Mouse (Mus musculus): Measurements from ENCODE around the gene Sept7. TPM values are rescaled to one million over a fixed set of nuclear protein-coding genes. Genes with fewer than 3 reads are reported as not detected.

Gene Sept7
- polyA plus RNA-seq, 1 experiment: 10.9 TPM

- Histone ChIP-seq H3K4me3 (ENCODE audit: insufficient read depth, low read depth, low read length) (no peak overlapping the region), H3K27ac (ENCODE audit: insufficient read depth, low read depth, low read length) (no peak overlapping the region), H3K4me1 (ENCODE audit: control insufficient read depth, insufficient read depth, low read length) (no peaks in the 10 kb centered on the region), H3K36me3 (ENCODE audit: control insufficient read depth, insufficient read depth, low read length) (no peaks in the 10 kb centered on the region), H3K27me3 (replicated peaks; ENCODE audit: control insufficient read depth, insufficient read depth, low read length) (no peaks in the 10 kb centered on the region)
- 82% methylated on average over 4 of the region's 4 CpGs for WGBS
- no peak for TF ChIP-seq CTCF (conservative IDR thresholded peaks at IDR 0.05; ENCODE audit: insufficient read depth, insufficient read length, low read depth, low read length)
- TF ChIP-seq POLR2A (IDR thresholded peaks at IDR 0.05; ENCODE audit: low read depth, low read length): no peak
- no peak for DNase-seq
Observed at GRCm38 (mm10) chr9:25327727-25328370, 75.6 kb downstream of the Sept7 start.

- H3K4me1 ChIP-seq (ENCODE audit: control insufficient read depth, insufficient read depth, low read length): no peaks in the 10 kb centered on the region
- H3K27ac ChIP-seq (ENCODE audit: insufficient read depth, low read depth, low read length): no peak overlapping the region
- TF ChIP-seq CTCF (conservative IDR thresholded peaks at IDR 0.05; ENCODE audit: insufficient read depth, insufficient read length, low read depth, low read length) (no peak), POLR2A (IDR thresholded peaks at IDR 0.05; ENCODE audit: low read depth, low read length) (no peak)
- DNase-seq: peak; percentile 41
- H3K4me3 ChIP-seq (ENCODE audit: insufficient read depth, low read depth, low read length): no peak overlapping the region
- H3K27me3 ChIP-seq (replicated peaks; ENCODE audit: control insufficient read depth, insufficient read depth, low read length): no peaks in the 10 kb centered on the region
- 69% methylated on average over 11 of the region's 11 CpGs for WGBS
- no peaks in the 10 kb centered on the region for H3K36me3 ChIP-seq (ENCODE audit: control insufficient read depth, insufficient read depth, low read length)
Observed at GRCm38 (mm10) chr9:25328946-25329723, 76.9 kb downstream of the Sept7 start.

DNA sequence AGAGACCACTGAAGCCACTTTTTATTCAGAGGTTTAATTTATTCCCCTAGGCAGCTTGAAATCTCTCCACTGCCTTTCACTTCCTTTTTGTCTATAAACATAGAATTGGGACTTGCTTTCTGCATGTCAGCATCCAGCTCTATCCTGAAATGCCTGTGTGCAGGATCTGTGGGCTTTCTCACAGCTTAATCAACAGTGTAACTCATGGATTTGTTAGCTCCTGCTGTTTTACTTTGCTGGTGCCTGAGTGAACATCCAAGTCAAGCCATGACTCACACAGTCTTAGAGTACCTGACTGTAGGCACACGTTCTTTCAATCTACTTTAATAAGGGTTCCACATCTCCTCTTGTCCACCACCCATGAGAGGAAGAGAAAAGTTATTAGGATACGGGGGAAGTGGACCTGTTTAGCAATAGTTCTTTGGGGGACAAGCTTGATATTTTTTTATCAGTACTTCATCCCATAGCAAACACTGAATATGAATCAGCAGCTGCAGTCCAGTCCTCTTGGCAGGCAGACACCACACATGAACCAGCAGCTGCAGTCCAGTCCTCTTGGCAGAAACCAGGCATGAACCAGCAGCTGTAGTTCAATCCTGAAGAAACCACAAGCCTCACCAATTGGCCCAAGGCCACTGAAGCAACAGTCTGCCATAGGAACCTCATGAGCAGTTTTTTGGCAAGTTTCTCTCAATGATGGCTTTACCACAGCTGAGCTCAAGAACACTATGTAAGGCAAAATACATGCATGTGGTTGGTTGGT, 85.4 kb downstream of the Sept7 start:
- Histone ChIP-seq H3K36me3 (ENCODE audit: control insufficient read depth, insufficient read depth, low read length) (no peaks in the 10 kb centered on the region), H3K4me1 (ENCODE audit: control insufficient read depth, insufficient read depth, low read length) (no peaks in the 10 kb centered on the region), H3K27ac (ENCODE audit: insufficient read depth, low read depth, low read length) (no peak overlapping the region), H3K27me3 (replicated peaks; ENCODE audit: control insufficient read depth, insufficient read depth, low read length) (no peaks in the 10 kb centered on the region), H3K4me3 (ENCODE audit: insufficient read depth, low read depth, low read length) (no peak overlapping the region)
- TF ChIP-seq CTCF (conservative IDR thresholded peaks at IDR 0.05; ENCODE audit: insufficient read depth, insufficient read length, low read depth, low read length) (no peak), POLR2A (IDR thresholded peaks at IDR 0.05; ENCODE audit: low read depth, low read length) (no peak)
- WGBS: 86% methylated on average over 2 of the region's 2 CpGs
- no peak for DNase-seq

- no peak for DNase-seq
- no peak overlapping the region for H3K27ac ChIP-seq (ENCODE audit: insufficient read depth, low read depth, low read length)
- no peak for TF ChIP-seq CTCF (conservative IDR thresholded peaks at IDR 0.05; ENCODE audit: insufficient read depth, insufficient read length, low read depth, low read length)
- no peak for TF ChIP-seq POLR2A (IDR thresholded peaks at IDR 0.05; ENCODE audit: low read depth, low read length)
- H3K36me3 ChIP-seq (ENCODE audit: control insufficient read depth, insufficient read depth, low read length): no peaks in the 10 kb centered on the region
- no peak overlapping the region for H3K4me3 ChIP-seq (ENCODE audit: insufficient read depth, low read depth, low read length)
- WGBS: 75% methylated on average over 1 of the region's 1 CpGs
- no peaks in the 10 kb centered on the region for H3K27me3 ChIP-seq (replicated peaks; ENCODE audit: control insufficient read depth, insufficient read depth, low read length)
- no peaks in the 10 kb centered on the region for H3K4me1 ChIP-seq (ENCODE audit: control insufficient read depth, insufficient read depth, low read length)
Observed at GRCm38 (mm10) chr9:25340412-25340811, 88.2 kb downstream of the Sept7 start.

GRCm38 (mm10) chr9:25353775-25354174, 101.5 kb downstream of the Sept7 start:
- Histone ChIP-seq H3K4me1 (ENCODE audit: control insufficient read depth, insufficient read depth, low read length) (no peaks in the 10 kb centered on the region), H3K4me3 (ENCODE audit: insufficient read depth, low read depth, low read length) (no peak overlapping the region), H3K27me3 (replicated peaks; ENCODE audit: control insufficient read depth, insufficient read depth, low read length) (no peaks in the 10 kb centered on the region), H3K36me3 (ENCODE audit: control insufficient read depth, insufficient read depth, low read length) (no peaks in the 10 kb centered on the region), H3K27ac (ENCODE audit: insufficient read depth, low read depth, low read length) (no peak overlapping the region)
- no peak for TF ChIP-seq CTCF (conservative IDR thresholded peaks at IDR 0.05; ENCODE audit: insufficient read depth, insufficient read length, low read depth, low read length)
- TF ChIP-seq POLR2A (IDR thresholded peaks at IDR 0.05; ENCODE audit: low read depth, low read length): no peak
- no peak for DNase-seq
- WGBS: 74% methylated on average over 1 of the region's 1 CpGs

DNA sequence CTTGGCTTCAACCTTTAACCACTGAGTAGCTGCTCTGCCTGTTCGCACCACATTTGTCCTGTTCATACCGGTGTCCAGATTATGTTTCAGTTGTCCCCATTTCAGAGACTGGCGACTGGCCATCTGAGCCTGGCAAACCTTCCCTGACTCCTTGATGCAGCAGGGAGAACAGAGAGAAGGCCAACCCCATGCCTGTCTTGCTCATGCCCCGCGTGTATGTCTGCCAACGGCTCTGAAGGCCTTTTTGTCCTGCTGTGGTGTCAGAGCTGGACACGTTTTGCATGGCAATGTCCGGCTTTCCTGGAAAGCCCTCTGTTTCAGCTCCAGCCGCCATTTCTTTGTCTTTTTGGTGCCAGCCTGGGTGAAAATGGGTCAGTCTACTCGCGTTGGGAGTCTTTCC, 103.6 kb downstream of the Sept7 start:
- Histone ChIP-seq H3K36me3 (ENCODE audit: control insufficient read depth, insufficient read depth, low read length) (no peaks in the 10 kb centered on the region), H3K27ac (ENCODE audit: insufficient read depth, low read depth, low read length) (no peak overlapping the region), H3K27me3 (replicated peaks; ENCODE audit: control insufficient read depth, insufficient read depth, low read length) (no peaks in the 10 kb centered on the region), H3K4me1 (ENCODE audit: control insufficient read depth, insufficient read depth, low read length) (no peaks in the 10 kb centered on the region), H3K4me3 (ENCODE audit: insufficient read depth, low read depth, low read length) (no peak overlapping the region)
- peak; percentile 2 for DNase-seq
- TF ChIP-seq POLR2A (IDR thresholded peaks at IDR 0.05; ENCODE audit: low read depth, low read length): no peak
- 92% methylated on average over 11 of the region's 11 CpGs for WGBS

- H3K4me1 ChIP-seq (ENCODE audit: control insufficient read depth, insufficient read depth, low read length): no peaks in the 10 kb centered on the region
- H3K27me3 ChIP-seq (replicated peaks; ENCODE audit: control insufficient read depth, insufficient read depth, low read length): no peaks in the 10 kb centered on the region
- no peak overlapping the region for H3K27ac ChIP-seq (ENCODE audit: insufficient read depth, low read depth, low read length)
- no peak for TF ChIP-seq POLR2A (IDR thresholded peaks at IDR 0.05; ENCODE audit: low read depth, low read length)
- TF ChIP-seq CTCF (conservative IDR thresholded peaks at IDR 0.05; ENCODE audit: insufficient read depth, insufficient read length, low read depth, low read length): no peak
- WGBS: 98% methylated on average over 12 of the region's 12 CpGs
- no peak for DNase-seq
- H3K4me3 ChIP-seq (ENCODE audit: insufficient read depth, low read depth, low read length): no peak overlapping the region
- H3K36me3 ChIP-seq (ENCODE audit: control insufficient read depth, insufficient read depth, low read length): no peaks in the 10 kb centered on the region
Observed at GRCm38 (mm10) chr9:25357589-25357988, 105.3 kb downstream of the Sept7 start.
